Mouse (Mus musculus): ENCODE measurements around the gene Osbp2. TPM values are rescaled to one million over a fixed set of nuclear protein-coding genes. Genes with fewer than 3 reads are reported as not detected.

The Osbp2 gene
- polyA plus RNA-seq, 1 experiment: 2.1 TPM

DNA sequence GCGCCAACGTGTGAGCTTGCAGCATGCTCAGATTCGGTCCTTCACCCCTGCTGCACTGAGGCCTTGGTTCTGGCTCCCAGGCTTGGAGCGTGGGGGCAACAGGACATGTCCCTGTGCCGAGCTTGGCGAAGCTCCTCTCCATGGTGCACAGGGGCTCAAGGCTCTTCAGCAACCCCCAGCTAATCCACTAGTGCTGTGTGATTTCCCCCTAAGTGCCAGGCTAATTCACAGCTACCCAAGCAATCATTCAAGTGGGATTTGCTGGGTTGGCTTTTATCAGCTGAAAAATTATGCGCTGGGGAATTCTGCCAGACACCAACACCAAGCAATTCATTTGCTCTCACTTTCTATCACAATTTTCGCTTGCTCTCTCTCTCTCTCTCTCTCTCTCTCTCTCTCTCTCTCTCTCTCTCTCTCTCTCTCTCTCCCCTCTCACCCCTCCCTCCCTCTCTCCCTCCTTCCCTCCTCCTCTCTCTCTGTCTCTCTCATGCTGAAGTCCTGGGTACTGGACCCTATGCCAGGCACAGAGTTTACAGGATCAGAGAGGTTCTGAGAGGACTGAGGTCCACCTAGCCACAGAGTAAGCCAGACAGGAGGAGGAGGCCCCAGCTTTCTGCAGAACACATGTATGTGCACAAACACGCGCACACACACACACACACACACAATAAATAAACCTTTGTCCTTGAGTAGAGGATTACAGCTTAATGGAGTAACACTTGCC lies 138.2 kb downstream of the Osbp2 start:
- H3K36me3 ChIP-seq (ENCODE audit: control insufficient read depth, insufficient read depth): no peaks in the 10 kb centered on the region
- H3K79me2 ChIP-seq (ENCODE audit: control insufficient read depth, insufficient read depth): no peaks in the 10 kb centered on the region
- H3ac ChIP-seq (ENCODE audit: control insufficient read depth, insufficient read length, low read depth): no peak overlapping the region
- H3K27me3 ChIP-seq (ENCODE audit: control insufficient read depth, insufficient read depth, insufficient read length): no peaks in the 10 kb centered on the region
- no peaks in the 10 kb centered on the region for H3K79me3 ChIP-seq (ENCODE audit: low read depth)
- no peak overlapping the region for H3K4me3 ChIP-seq (ENCODE audit: insufficient read depth, poor library complexity, severe bottlenecking)
- TF ChIP-seq CTCF (IDR thresholded peaks at IDR 0.05; ENCODE audit: control insufficient read depth, insufficient read depth, insufficient read length) (no peak), USF1 (IDR thresholded peaks at IDR 0.05; ENCODE audit: low read depth) (no peak), MAX (IDR thresholded peaks at IDR 0.05) (no peak), MYOG (IDR thresholded peaks at IDR 0.05; ENCODE audit: control insufficient read depth, extremely low read depth, insufficient read length) (no peak)

DNA sequence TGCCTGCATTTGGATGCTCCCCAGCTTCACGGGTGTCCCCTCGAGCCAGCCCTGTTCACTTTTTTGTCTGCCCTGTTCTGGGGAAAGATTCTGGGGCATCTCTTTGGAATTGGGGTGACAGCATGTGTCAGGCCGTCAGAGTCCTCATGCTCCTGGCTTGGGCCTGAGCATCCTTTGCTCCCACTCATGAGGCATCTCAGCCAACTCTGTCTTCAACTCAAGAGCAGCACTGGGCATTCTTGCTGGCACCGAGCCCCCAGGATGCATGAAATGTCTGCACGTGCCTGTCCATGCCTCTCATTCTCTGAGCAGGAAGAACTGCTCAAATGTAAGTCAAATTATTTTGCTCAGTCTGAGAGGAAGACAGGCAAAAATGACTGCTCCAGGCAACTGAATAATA lies 139.0 kb downstream of the Osbp2 start:
- H3K36me3 ChIP-seq (ENCODE audit: control insufficient read depth, insufficient read depth): no peaks in the 10 kb centered on the region
- TF ChIP-seq CEBPB (IDR thresholded peaks at IDR 0.05; ENCODE audit: low read depth): no peak
- no peak for TF ChIP-seq FOSL1 (IDR thresholded peaks at IDR 0.05; ENCODE audit: insufficient read depth, low read length, poor library complexity, severe bottlenecking)
- TF ChIP-seq MYOG (IDR thresholded peaks at IDR 0.05; ENCODE audit: control insufficient read depth, extremely low read depth, insufficient read length): no peak
- TF ChIP-seq MAX (IDR thresholded peaks at IDR 0.05): no peak
- TF ChIP-seq CTCF (IDR thresholded peaks at IDR 0.05; ENCODE audit: control insufficient read depth, insufficient read depth, insufficient read length): no peak
- TF ChIP-seq USF1 (IDR thresholded peaks at IDR 0.05; ENCODE audit: low read depth): no peak
- no peak for TF ChIP-seq MYOD1 (IDR thresholded peaks at IDR 0.05; ENCODE audit: control insufficient read depth, insufficient read length, low read depth)
- H3K79me3 ChIP-seq (ENCODE audit: low read depth): no peaks in the 10 kb centered on the region
- H3K4me3 ChIP-seq (ENCODE audit: insufficient read depth, poor library complexity, severe bottlenecking): no peak overlapping the region
- H3ac ChIP-seq (ENCODE audit: control insufficient read depth, insufficient read length, low read depth): no peak overlapping the region
- no peaks in the 10 kb centered on the region for H3K79me2 ChIP-seq (ENCODE audit: control insufficient read depth, insufficient read depth)
- H3K27me3 ChIP-seq (ENCODE audit: control insufficient read depth, insufficient read depth, insufficient read length): peaks cover 3% of the 10 kb centered on the region

- Histone ChIP-seq H3K27me3 (ENCODE audit: control insufficient read depth, insufficient read depth, insufficient read length) (peaks cover 3% of the 10 kb centered on the region), H3K4me3 (ENCODE audit: insufficient read depth, poor library complexity, severe bottlenecking) (no peak overlapping the region), H3K79me2 (ENCODE audit: control insufficient read depth, insufficient read depth) (no peaks in the 10 kb centered on the region), H3ac (ENCODE audit: control insufficient read depth, insufficient read length, low read depth) (no peak overlapping the region), H3K79me3 (ENCODE audit: low read depth) (no peaks in the 10 kb centered on the region), H3K36me3 (ENCODE audit: control insufficient read depth, insufficient read depth) (no peaks in the 10 kb centered on the region)
- TF ChIP-seq MYOG (IDR thresholded peaks at IDR 0.05; ENCODE audit: control insufficient read depth, extremely low read depth, insufficient read length) (no peak), CEBPB (IDR thresholded peaks at IDR 0.05; ENCODE audit: low read depth) (no peak), MYOD1 (IDR thresholded peaks at IDR 0.05; ENCODE audit: control insufficient read depth, insufficient read length, low read depth) (no peak), MAX (IDR thresholded peaks at IDR 0.05) (no peak), FOSL1 (IDR thresholded peaks at IDR 0.05; ENCODE audit: insufficient read depth, low read length, poor library complexity, severe bottlenecking) (no peak), USF1 (IDR thresholded peaks at IDR 0.05; ENCODE audit: low read depth) (no peak), CTCF (IDR thresholded peaks at IDR 0.05; ENCODE audit: control insufficient read depth, insufficient read depth, insufficient read length) (no peak)
Measured at GRCm38 (mm10) chr11:3723910-3724309, 139.8 kb downstream of the Osbp2 start.

DNA sequence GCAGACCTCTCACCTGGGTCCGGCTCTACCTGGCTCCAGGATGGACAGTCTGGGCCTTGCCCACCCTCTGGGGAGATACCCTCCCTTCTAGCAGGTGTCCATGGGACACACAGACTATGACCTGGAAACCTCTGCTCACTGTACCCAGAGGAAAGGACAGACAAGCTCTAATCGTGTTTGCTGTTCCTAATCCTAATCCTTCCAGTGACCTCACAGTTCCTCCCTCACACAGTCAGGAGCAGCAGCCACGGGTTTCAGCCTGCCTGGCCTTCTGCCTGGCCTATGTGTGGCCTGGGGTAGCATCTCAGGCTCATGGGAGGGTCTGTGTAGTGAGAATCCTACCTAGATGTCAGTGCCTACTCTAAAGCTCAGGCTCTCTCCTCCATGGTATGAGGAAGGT lies 140.8 kb downstream of the Osbp2 start:
- Histone ChIP-seq H3ac (ENCODE audit: control insufficient read depth, insufficient read length, low read depth) (no peak overlapping the region), H3K79me2 (ENCODE audit: control insufficient read depth, insufficient read depth) (no peaks in the 10 kb centered on the region), H3K4me3 (ENCODE audit: insufficient read depth, poor library complexity, severe bottlenecking) (no peak overlapping the region), H3K79me3 (ENCODE audit: low read depth) (no peaks in the 10 kb centered on the region), H3K27me3 (ENCODE audit: control insufficient read depth, insufficient read depth, insufficient read length) (peaks cover 3% of the 10 kb centered on the region), H3K36me3 (ENCODE audit: control insufficient read depth, insufficient read depth) (no peaks in the 10 kb centered on the region)
- TF ChIP-seq MYOG (IDR thresholded peaks at IDR 0.05; ENCODE audit: control insufficient read depth, extremely low read depth, insufficient read length) (no peak), MYOD1 (IDR thresholded peaks at IDR 0.05; ENCODE audit: control insufficient read depth, insufficient read length, low read depth) (no peak), CEBPB (IDR thresholded peaks at IDR 0.05; ENCODE audit: low read depth) (no peak), MAX (IDR thresholded peaks at IDR 0.05) (no peak), FOSL1 (IDR thresholded peaks at IDR 0.05; ENCODE audit: insufficient read depth, low read length, poor library complexity, severe bottlenecking) (no peak), CTCF (IDR thresholded peaks at IDR 0.05; ENCODE audit: control insufficient read depth, insufficient read depth, insufficient read length) (no peak), USF1 (IDR thresholded peaks at IDR 0.05; ENCODE audit: low read depth) (no peak)

GRCm38 (mm10) chr11:3722036-3722435 lies 141.7 kb downstream of the Osbp2 start:
- Histone ChIP-seq H3K27me3 (ENCODE audit: control insufficient read depth, insufficient read depth, insufficient read length) (peaks cover 9% of the 10 kb centered on the region), H3ac (ENCODE audit: control insufficient read depth, insufficient read length, low read depth) (no peak overlapping the region), H3K79me2 (ENCODE audit: control insufficient read depth, insufficient read depth) (no peaks in the 10 kb centered on the region), H3K4me3 (ENCODE audit: insufficient read depth, poor library complexity, severe bottlenecking) (no peak overlapping the region), H3K79me3 (ENCODE audit: low read depth) (no peaks in the 10 kb centered on the region), H3K36me3 (ENCODE audit: control insufficient read depth, insufficient read depth) (no peaks in the 10 kb centered on the region)
- TF ChIP-seq MYOG (IDR thresholded peaks at IDR 0.05; ENCODE audit: control insufficient read depth, extremely low read depth, insufficient read length): no peak

- no peak for TF ChIP-seq MAX (IDR thresholded peaks at IDR 0.05)
- no peak for TF ChIP-seq USF1 (IDR thresholded peaks at IDR 0.05; ENCODE audit: low read depth)
- no peak for TF ChIP-seq CTCF (IDR thresholded peaks at IDR 0.05; ENCODE audit: control insufficient read depth, insufficient read depth, insufficient read length)
- no peak for TF ChIP-seq MYOD1 (IDR thresholded peaks at IDR 0.05; ENCODE audit: control insufficient read depth, insufficient read length, low read depth)
- H3K4me3 ChIP-seq (ENCODE audit: insufficient read depth, poor library complexity, severe bottlenecking): no peak overlapping the region
- no peaks in the 10 kb centered on the region for H3K36me3 ChIP-seq (ENCODE audit: control insufficient read depth, insufficient read depth)
- H3K79me3 ChIP-seq (ENCODE audit: low read depth): no peaks in the 10 kb centered on the region
- H3K27me3 ChIP-seq (ENCODE audit: control insufficient read depth, insufficient read depth, insufficient read length): peaks cover 16% of the 10 kb centered on the region
- no peak overlapping the region for H3ac ChIP-seq (ENCODE audit: control insufficient read depth, insufficient read length, low read depth)
- no peaks in the 10 kb centered on the region for H3K79me2 ChIP-seq (ENCODE audit: control insufficient read depth, insufficient read depth)
Measured at GRCm38 (mm10) chr11:3716662-3717061, 147.0 kb downstream of the Osbp2 start.

Measured in C2C12 (cell line).